Mouse (Mus musculus) thymus, adult 2 months (tissue): ENCODE measurements around the gene Fxyd6. TPM values are rescaled to one million over a fixed set of nuclear protein-coding genes. Genes with fewer than 3 reads are reported as not detected.

Experiments used
- DNase-seq: peaks from one replicate; pipeline ENCODE4 v3.0.0; 2021
- H3K27ac ChIP-seq: fragments of 200-500 bp; 2 replicates; pipeline ENCODE4 v1.5.1; 2012; ENCODE audit warnings: low read length, control low read depth; ENCODE audit not compliant: control insufficient read depth, insufficient read depth
- H3K27me3 ChIP-seq: fragments of 200-500 bp; 2 replicates; pipeline ENCODE4 v1.6.1; 2012; ENCODE audit warnings: mild to moderate bottlenecking, low read length, moderate library complexity, mixed read lengths; ENCODE audit not compliant: control insufficient read depth, insufficient read depth
- H3K36me3 ChIP-seq: fragments of 200-500 bp; 2 replicates; pipeline ENCODE4 v1.6.1; 2012; ENCODE audit warnings: mild to moderate bottlenecking, low read length, moderate library complexity; ENCODE audit not compliant: control insufficient read depth, insufficient read depth
- H3K4me1 ChIP-seq: fragments of 200-500 bp; replicated peaks from 2 replicates; pipeline ENCODE4 v1.6.1; 2012; ENCODE audit warnings: low read length; ENCODE audit not compliant: control insufficient read depth, insufficient read depth
- H3K4me3 ChIP-seq: fragments of 200-500 bp; 2 replicates; pipeline ENCODE4 v1.5.1; 2012; ENCODE audit warnings: mild to moderate bottlenecking, low read length, control low read depth, moderate library complexity; ENCODE audit not compliant: control insufficient read depth, insufficient read depth
- CTCF ChIP-seq: fragments of 200-500 bp; IDR thresholded peaks from 2 replicates; pipeline ENCODE4 v1.5.1; 2012; ENCODE audit warnings: mild to moderate bottlenecking, control low read depth, low read length, moderate library complexity, borderline replicate concordance; ENCODE audit not compliant: control insufficient read depth, poor library complexity, insufficient read depth; ENCODE audit errors: extremely low read depth
- POLR2A ChIP-seq: fragments of 200-500 bp; IDR thresholded peaks from 2 replicates; pipeline ENCODE4 v1.6.1; 2012; ENCODE audit warnings: mild to moderate bottlenecking, low read length, control low read depth, moderate library complexity; ENCODE audit not compliant: control insufficient read depth, poor library complexity, insufficient read depth; ENCODE audit errors: extremely low read depth
- WGBS: fragments of 180-500 bp; shearing (Covaris S2); methylation state at CpG from one replicate; pipeline ENCODE4 v1.1.7; 2018; 5-methylcytosine and 5-hydroxymethylcytosine counted together
- polyA plus RNA-seq: library from polyadenylated mRNA; depleted of rRNA; stranded (reverse); fragments of >200 nt; gene quantifications from 2 replicates; pipeline ENCODE4 v1.2.3, GENCODE M21; 2012

Fxyd6 gene
- polyA plus RNA-seq, 1 experiment, result 8.9 TPM

GRCm38 (mm10) chr9:45382834-45383233 lies 12.8 kb downstream of the Fxyd6 start:
- 94% methylated on average over 5 of the region's 5 CpGs for whole genome bisulfite sequencing
- no peaks in the 10 kb centered on the region for H3K4me1 ChIP-seq
- no peak overlapping the region for H3K4me3 ChIP-seq
- no peak for TF ChIP-seq CTCF
- no peak for TF ChIP-seq POLR2A
- no peak for DNase-seq
- no peaks in the 10 kb centered on the region for H3K36me3 ChIP-seq
- H3K27ac ChIP-seq, result no peak overlapping the region
- H3K27me3 ChIP-seq, result no peaks in the 10 kb centered on the region

GRCm38 (mm10) chr9:45383883-45384282 lies 13.9 kb downstream of the Fxyd6 start:
- no peak for DNase-seq
- no peak overlapping the region for H3K4me3 ChIP-seq
- 94% methylated on average over 6 of the region's 6 CpGs for WGBS
- H3K36me3 ChIP-seq, result no peaks in the 10 kb centered on the region
- no peak overlapping the region for H3K27ac ChIP-seq
- no peaks in the 10 kb centered on the region for H3K4me1 ChIP-seq
- TF ChIP-seq POLR2A (no peak), CTCF (no peak)
- H3K27me3 ChIP-seq, result no peaks in the 10 kb centered on the region

GRCm38 (mm10) chr9:45386698-45387097 lies 16.7 kb downstream of the Fxyd6 start:
- Histone ChIP-seq H3K4me1 (no peaks in the 10 kb centered on the region), H3K27ac (no peak overlapping the region), H3K36me3 (no peaks in the 10 kb centered on the region), H3K4me3 (no peak overlapping the region), H3K27me3 (no peaks in the 10 kb centered on the region)
- WGBS, result 20% methylated on average over 5 of the region's 5 CpGs
- TF ChIP-seq POLR2A (no peak), CTCF (no peak)
- DNase-seq, result no peak

- Histone ChIP-seq H3K36me3 (no peaks in the 10 kb centered on the region), H3K4me3 (no peak overlapping the region), H3K27me3 (no peaks in the 10 kb centered on the region), H3K4me1 (no peaks in the 10 kb centered on the region), H3K27ac (no peak overlapping the region)
- 54% methylated on average over 12 of the region's 12 CpGs for WGBS
- peak; percentile 88 for DNase-seq
- TF ChIP-seq POLR2A (no peak), CTCF (peak; percentile 66; the same call in 1 of the 2 replicates)
Observed at GRCm38 (mm10) chr9:45388385-45388994, 18.5 kb downstream of the Fxyd6 start.

- H3K27ac ChIP-seq, result no peak overlapping the region
- H3K36me3 ChIP-seq, result no peaks in the 10 kb centered on the region
- WGBS, result over 99% methylated on average over 8 of the region's 8 CpGs
- no peak for DNase-seq
- no peak overlapping the region for H3K4me3 ChIP-seq
- H3K4me1 ChIP-seq, result no peaks in the 10 kb centered on the region
- no peak for TF ChIP-seq CTCF
- no peaks in the 10 kb centered on the region for H3K27me3 ChIP-seq
Observed at GRCm38 (mm10) chr9:45389596-45389995, 19.6 kb downstream of the Fxyd6 start.

GRCm38 (mm10) chr9:45391299-45391698 lies 21.3 kb downstream of the Fxyd6 start:
- H3K36me3 ChIP-seq, result no peaks in the 10 kb centered on the region
- TF ChIP-seq CTCF (no peak), POLR2A (no peak)
- no peaks in the 10 kb centered on the region for H3K4me1 ChIP-seq
- no peak overlapping the region for H3K4me3 ChIP-seq
- no peaks in the 10 kb centered on the region for H3K27me3 ChIP-seq
- no peak for DNase-seq
- no peak overlapping the region for H3K27ac ChIP-seq
- 92% methylated on average over 7 of the region's 7 CpGs for WGBS

GRCm38 (mm10) chr9:45395218-45395617 lies 25.2 kb downstream of the Fxyd6 start:
- no peaks in the 10 kb centered on the region for H3K27me3 ChIP-seq
- H3K4me1 ChIP-seq, result no peaks in the 10 kb centered on the region
- TF ChIP-seq POLR2A, result no peak
- no peak for TF ChIP-seq CTCF
- WGBS, result 89% methylated on average over 6 of the region's 6 CpGs
- H3K4me3 ChIP-seq, result no peak overlapping the region
- no peaks in the 10 kb centered on the region for H3K36me3 ChIP-seq
- DNase-seq, result no peak
- H3K27ac ChIP-seq, result no peak overlapping the region
